Mouse (Mus musculus) stomach, postnatal 0 days (tissue): Measurements from ENCODE around the gene Ugt1a6a.

Experiments
- CTCF ChIP-seq: IDR thresholded peaks from 2 replicates; pipeline ENCODE4 v1.5.1; 2016; ENCODE audit warnings: antibody characterized with exemption, low read depth, mild to moderate bottlenecking, moderate library complexity
- EP300 ChIP-seq: optimal IDR thresholded peaks from 2 replicates; pipeline ENCODE3; 2016; ENCODE audit warnings: antibody characterized with exemption

GRCm38 (mm10) chr1:88257681-88258080 is 123.1 kb downstream of the Ugt1a6a start:
- TF ChIP-seq CTCF, result no peak
- TF ChIP-seq EP300, result no peak
